Mouse (Mus musculus) left cerebral cortex, postnatal 36 days (tissue): Measurements from ENCODE around the gene Sf3a2. TPM values are rescaled to one million over a fixed set of nuclear protein-coding genes. Genes with fewer than 3 reads are reported as not detected.
A peak's percentile ranks its signal among the peaks of the same experiment; 100 is the strongest.
"Not testable (repeated sequence)": the region's sequence is repeated elsewhere in the genome, so short reads cannot be mapped to it uniquely, and the experiment has no call there.

Experiments used
- DNase-seq, 2 experiments: peaks; one replicate each; pipeline ENCODE4 v3.0.0; 2021 to 2022; ENCODE audit warnings: low spot score in 2 of 2, mixed read lengths in 1 of 2
- intact Hi-C: fragments of 180-260 bp; cut with DNase I; formaldehyde crosslinking; loops from one replicate; pipeline ENCODE4 v1.15.1; 2025
- total RNA-seq, 2 experiments: library from RNA; stranded (reverse); gene quantifications; 2 replicates each; pipeline ENCODE4 v1.2.3; 2021

Gene Sf3a2
- total RNA-seq, 2 experiments from 2014 or later, result 44.3 to 53.0 TPM

DNA sequence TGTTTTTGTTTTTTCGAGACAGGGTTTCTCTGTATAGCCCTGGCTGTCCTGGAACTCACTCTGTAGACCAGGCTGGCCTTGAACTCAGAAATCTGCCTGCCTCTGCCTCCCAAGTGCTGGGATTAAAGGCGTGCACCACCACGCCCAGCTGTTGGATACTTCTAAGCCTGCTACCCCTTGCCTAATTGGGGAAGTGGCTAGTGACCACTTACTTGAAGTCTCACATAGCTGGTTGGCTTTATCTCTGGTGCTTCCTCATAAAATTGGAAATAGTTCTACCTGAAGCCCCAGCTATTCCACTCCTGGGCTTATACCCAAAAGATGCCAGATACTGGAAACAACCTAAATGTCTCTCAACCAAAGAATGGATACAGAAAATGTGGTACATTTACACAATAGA, 18.3 kb downstream of the Sf3a2 start:
- DNase-seq, intact Hi-C loops: not testable (repeated sequence)

DNA sequence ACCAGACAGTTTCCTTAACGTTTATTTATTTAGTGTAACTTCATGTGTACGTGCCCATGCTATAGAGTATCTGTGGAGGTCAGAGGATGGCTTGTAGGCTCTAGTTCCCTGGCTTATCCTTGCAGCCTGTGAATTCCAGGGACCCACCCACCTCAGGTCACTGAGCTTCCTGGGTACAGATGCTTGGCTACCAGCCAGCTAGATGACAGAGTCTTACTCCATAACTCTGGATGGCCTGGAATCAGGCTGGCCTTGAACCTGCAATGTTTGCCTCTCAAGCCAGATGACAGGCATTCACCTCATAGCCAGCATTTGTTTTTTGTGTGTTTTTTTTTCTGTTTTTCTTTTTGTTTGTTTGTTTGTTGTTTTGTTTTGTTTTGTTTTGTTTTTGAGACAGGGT, 19.2 kb downstream of the Sf3a2 start:
- intact Hi-C loops, result no loop called here
- no peak for DNase-seq

DNA sequence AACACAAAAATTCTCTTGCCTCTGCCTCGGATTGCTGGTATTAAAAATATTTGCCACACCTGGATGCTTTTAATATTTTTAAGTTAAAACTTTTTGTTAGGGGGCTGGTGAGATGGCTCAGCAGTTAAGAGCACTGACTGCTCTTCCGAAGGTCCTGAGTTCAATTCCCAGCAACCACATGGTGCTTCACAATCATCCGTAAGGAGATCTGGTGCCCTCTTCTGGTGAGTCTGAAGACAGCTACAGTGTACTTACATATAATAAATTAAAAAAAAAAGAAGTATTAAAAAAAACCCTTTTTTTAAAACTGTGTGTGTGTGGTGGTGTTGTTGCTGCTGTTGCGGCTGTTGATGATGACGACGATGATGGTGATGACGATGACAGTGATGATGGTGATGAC, 20.0 kb downstream of the Sf3a2 start:
- not testable (repeated sequence) for DNase-seq
- intact Hi-C loops, result loop anchor here (2.0 kb wide), 1 partner anchor 61 kb away; no protein-coding TSS in a partner anchor

DNA sequence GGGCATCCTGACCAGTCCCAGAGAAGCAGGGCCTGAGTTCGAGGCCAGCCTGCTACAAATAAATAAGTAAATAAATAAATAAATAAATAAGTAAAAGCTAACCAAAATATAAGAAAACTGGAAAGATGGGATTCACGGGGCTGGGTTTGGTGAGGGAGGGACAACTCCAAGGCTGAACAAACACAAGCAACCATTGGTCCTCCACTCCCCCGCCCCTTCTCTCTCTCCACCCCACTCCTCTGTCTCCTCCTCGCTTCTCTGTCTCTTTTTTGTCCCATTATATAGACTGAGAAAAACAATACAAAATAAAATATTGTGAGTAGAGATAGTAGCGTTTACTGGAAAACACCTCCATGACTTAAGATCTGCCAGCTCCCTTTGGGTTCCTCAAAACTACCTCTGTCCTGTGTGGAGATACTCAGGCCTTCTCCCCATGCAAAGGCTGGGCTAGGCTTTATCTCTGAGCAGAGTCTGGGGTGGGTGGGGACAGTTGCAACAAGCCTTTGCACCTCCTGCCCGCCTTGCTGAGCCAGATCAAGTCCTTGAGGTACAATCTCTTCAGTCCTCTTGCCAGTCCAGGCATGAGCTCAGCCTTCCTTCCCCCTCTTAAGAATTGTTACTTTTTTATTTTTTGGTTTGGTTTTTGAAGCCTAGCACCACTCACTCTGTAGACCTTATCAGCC, 20.7 kb downstream of the Sf3a2 start:
- DNase-seq, result no peak
- intact Hi-C loops, result loop anchor here (2.0 kb wide), 1 partner anchor 60 kb away; no protein-coding TSS in a partner anchor

DNA sequence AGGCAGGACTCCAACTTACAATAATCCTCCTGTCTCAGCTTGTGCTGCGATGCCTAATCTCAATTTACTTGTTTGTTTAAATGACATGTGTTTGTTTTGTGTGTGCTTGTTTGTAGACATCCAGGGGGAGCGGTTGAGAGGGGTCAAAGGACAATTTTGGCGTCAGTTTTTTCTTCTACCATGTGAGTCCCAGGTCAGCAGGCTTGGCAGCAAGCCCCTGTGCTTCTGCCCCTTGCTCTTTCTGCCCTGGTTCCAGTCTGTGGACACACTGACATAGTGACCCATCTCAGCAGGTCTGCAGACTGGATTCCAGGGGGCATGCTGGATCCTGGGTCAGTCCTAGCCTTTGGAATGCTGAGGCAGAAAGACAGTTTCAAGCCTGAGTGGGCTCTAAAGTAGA, 21.4 kb downstream of the Sf3a2 start:
- no peak for DNase-seq
- intact Hi-C loops, result loop anchor here (2.0 kb wide), 1 partner anchor 59 kb away; no protein-coding TSS in a partner anchor

DNA sequence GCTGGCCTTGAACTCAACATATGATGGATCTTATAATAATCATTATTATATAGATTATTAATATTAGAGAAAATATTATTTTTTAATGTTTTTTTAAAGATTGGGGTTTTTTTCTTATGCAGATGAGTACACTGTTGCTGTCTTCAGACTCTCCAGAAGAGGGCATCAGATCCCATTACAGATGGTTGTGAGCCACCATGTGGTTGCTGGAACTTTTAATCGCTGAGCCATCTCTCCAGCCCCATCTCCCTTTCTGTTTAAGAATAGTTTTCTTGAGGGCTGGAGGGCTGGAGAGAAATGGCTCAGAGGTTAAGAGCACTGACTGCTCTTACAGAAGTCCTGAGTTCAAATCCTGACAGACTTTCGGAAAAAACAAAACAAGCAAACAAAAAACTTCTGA, 24.0 kb downstream of the Sf3a2 start:
- DNase-seq, result no peak
- intact Hi-C loops, result loop anchor here (10.0 kb wide), 1 partner anchor 173 kb away; no protein-coding TSS in a partner anchor

DNA sequence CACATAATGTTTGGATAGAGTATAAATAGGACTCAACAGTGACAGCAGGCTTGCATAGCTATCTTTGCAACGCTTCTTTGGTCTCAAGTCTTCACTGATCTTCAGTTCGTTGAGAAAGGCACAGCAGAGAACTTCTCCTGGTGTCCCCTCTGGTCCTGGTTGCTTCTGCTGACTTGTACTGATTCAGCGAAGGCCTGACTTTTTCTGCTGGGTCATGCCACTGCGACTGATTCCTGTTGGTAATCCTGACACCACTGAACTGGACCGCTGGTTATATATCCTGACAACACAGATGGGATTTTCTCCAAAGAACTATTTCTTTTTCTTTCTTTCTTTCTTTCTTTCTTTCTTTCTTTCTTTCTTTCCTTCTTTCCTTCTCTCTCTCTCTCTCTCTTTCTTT, 24.5 kb downstream of the Sf3a2 start:
- DNase-seq, result no peak
- intact Hi-C loops, result loop anchor here (10.0 kb wide), 1 partner anchor 172 kb away; no protein-coding TSS in a partner anchor

DNA sequence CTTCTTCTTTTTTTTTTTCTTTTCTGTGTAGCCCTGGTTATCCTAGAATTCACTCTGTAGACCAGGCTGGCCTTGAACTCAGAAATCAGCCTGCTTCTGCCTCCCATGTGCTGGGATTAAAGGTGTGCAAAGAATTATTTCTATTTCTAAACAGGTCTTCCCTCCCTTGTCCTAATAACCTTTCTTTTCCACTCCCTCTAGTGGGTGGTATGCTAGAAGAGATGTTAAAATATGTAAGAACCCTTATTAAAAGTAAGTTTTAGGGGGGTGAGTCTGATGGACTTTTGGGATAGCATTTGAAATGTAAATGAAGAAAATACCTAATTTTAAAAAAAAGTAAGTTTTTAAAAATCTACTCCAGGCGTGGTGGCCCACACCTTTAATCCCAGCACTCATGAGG, 25.3 kb downstream of the Sf3a2 start:
- no peak for DNase-seq
- intact Hi-C loops, result loop anchor here (10.0 kb wide), 1 partner anchor 171 kb away; no protein-coding TSS in a partner anchor

DNA sequence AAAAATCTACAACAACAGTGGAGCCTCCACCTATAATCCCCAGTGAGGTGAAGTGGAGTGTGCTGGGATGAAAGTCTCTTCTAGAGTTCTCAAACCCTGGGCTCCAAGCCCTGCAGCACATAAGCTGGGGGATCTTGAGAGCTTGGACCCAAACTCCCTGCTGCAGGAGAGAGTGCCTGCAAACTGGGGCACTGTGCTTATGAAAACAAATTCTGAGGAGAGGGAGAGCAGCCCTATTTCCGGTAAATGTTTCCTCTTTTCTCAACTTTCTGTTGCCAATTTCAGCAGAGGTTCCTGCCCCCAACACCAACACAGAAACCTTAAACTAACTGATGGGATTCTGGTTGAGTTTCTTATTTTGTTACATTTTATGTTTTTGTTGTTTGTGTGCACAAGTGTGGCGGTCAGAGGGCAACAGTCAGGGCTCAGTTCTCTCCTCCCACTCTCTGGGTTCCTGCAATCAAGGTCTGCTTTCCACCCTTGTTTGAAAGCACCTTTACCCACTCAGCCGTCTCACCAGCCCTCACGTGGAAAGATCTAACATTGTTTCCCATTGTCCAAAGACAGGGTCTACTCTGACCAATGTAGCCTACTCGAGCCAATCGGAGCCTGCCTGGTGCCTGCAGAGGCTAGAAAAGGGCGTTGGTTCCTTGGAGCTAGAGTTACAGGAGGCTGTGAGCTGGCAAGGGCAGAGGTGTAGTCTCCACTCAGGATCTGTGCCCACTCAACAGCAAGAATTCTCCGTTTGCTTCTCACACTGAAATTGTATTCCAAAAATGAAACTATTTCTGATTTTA, 26.0 kb downstream of the Sf3a2 start:
- DNase-seq, result no peak
- intact Hi-C loops, result loop anchor here (10.0 kb wide), 1 partner anchor 171 kb away; no protein-coding TSS in a partner anchor

DNA sequence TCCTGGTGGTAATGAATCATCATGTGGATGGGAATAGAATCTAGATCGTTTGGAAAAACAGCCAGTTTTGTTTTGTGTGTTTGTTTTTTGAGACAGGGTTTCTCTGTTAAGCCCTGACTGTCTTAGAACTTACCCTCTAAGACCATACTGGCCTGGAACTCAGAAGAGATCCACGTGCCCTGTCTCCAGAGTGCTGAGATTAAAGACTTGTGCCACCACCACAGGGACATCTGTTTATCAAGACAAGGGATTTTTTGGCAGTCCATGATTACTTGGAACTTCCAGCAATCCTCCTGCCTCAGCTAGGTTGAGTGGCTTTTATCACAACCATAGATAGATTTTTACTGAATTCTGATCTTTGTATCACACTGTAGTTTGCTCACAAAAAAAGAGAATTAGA, 26.8 kb downstream of the Sf3a2 start:
- intact Hi-C loops, result loop anchor here (10.0 kb wide), 1 partner anchor 170 kb away; no protein-coding TSS in a partner anchor
- DNase-seq, result no peak

DNA sequence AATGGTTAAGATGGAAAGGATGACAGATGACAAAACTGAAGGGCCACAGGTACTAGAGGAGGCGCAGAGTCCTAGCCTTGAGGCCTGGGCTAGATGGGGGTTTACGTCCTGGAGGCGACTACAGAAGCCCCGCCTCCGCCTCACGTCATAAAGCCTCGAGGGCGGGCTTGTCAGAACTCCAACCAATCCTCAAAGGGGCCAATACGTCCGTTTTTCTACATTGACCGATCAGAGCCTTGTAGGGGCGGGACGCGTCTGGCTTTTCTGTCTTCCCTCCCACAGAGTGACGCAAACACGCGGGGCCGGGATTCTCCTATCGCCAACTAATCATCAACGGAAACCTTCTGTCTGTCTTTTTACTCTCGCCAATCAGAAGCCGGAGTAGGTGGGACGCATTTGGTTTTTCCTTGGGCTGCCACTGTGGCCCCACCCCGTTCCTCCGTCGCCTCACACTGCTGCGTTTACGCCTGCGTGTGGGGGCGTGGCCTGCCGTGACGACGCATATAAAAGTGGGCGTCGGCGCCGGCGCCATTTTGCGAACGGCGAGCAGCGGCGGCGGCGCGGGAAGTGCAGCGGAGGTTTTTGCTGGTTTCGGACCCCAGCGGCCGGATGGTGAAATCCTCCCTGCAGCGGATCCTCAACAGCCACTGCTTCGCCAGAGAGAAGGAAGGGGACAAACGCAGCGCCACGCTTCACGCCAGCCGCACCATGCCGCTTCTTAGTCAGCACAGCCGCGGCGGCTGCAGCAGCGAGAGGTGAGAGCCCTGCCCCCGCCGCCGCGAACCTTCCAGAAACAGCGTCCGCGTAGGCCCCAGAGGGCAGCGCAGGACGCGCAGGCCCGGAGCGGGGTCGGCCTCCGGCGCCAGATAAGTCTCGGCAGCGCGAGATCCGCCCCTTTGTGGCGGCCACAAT, 28.4 kb downstream of the Sf3a2 start, which contains the start of gene Oaz1:
Gene Oaz1, plus strand, starts transcription at position 506 of the 912 bp plus-strand sequence.
- peak; percentile 99 for DNase-seq
- intact Hi-C loops, result loop anchor here (10.0 kb wide), 1 partner anchor 168 kb away; no protein-coding TSS in a partner anchor

DNA sequence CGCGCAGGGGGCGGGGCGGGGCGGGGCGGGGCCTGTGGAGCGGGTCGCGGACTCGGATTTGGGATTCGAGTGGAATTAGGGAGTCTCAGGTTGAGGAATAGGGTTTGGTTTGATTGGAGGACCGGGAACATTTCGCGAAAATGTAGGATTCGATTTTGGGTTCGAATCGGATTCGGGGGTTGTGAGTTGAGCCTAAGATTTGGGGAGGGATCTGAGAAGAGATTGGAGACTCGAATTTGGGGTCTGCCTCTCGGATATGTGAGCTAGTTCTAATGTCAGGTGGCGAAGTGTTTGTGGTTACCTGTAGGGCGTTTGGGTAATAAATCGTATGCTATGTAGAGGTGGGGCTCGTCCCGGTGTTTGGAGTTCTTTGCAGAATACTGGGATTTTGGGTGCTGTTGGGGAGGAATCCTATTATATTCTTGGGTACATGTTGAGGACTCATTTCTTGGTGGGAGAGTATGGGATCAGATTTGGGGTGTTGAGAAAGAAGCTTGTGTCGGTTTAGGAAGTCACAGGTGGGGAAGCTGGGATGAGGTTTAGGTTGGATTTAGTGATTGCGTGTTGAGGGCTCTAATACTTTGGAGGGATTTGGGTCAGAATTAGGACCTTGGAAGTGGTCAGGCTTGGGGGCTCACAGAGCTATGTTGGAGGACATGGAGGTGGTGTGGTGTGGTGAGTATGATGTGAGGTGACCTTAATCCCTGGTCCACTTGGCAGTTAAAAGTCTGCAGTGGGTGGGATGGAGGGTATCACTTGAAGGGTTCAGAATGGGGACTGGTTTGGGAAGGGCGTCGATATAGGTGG, 29.3 kb downstream of the Sf3a2 start:
- DNase-seq, result no peak
- intact Hi-C loops, result loop anchor here (10.0 kb wide), 1 partner anchor 168 kb away; no protein-coding TSS in a partner anchor

DNA sequence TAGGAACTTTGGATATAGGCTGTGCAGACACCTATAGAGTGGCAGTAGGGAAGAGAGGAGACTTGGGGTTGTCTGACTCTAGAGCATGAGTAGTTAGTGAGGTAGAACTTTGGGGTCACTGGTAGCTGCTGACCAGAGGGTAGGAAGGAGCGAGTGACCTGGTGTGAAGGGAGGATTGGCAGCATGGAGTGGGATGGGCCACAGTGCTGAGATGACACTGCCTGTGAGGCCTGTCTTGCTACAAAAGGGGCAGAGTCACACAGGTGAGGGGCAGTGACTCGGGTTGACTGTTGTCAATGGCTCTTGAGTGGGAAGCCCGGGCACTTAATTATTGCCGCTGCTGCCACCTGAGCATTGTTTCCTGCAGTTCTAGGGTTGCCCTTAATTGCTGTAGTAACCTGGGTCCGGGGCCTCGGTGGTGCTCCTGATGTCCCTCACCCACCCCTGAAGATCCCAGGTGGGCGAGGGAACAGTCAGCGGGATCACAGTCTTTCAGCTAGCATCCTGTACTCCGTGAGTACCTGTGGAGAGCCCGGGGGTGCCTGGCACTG, 29.9 kb downstream of the Sf3a2 start:
- intact Hi-C loops, result loop anchor here (10.0 kb wide), 1 partner anchor 167 kb away; no protein-coding TSS in a partner anchor
- DNase-seq, result no peak

DNA sequence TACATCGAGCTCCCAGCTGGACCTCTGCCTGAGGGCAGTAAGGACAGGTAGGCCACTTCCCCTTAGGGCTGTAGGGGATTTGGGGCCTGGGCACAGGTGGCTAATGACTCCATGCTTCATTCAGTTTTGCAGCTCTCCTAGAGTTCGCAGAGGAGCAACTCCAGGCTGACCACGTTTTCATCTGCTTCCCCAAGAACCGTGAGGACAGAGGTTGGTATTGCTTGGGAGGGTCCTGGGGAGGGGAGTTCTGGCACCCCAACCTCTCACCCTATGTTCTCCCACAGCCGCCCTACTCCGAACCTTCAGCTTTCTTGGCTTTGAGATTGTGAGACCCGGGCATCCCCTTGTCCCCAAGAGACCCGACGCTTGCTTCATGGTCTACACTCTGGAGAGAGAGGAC, 30.6 kb downstream of the Sf3a2 start:
- intact Hi-C loops, result loop anchor here (10.0 kb wide), 1 partner anchor 166 kb away; no protein-coding TSS in a partner anchor

DNA sequence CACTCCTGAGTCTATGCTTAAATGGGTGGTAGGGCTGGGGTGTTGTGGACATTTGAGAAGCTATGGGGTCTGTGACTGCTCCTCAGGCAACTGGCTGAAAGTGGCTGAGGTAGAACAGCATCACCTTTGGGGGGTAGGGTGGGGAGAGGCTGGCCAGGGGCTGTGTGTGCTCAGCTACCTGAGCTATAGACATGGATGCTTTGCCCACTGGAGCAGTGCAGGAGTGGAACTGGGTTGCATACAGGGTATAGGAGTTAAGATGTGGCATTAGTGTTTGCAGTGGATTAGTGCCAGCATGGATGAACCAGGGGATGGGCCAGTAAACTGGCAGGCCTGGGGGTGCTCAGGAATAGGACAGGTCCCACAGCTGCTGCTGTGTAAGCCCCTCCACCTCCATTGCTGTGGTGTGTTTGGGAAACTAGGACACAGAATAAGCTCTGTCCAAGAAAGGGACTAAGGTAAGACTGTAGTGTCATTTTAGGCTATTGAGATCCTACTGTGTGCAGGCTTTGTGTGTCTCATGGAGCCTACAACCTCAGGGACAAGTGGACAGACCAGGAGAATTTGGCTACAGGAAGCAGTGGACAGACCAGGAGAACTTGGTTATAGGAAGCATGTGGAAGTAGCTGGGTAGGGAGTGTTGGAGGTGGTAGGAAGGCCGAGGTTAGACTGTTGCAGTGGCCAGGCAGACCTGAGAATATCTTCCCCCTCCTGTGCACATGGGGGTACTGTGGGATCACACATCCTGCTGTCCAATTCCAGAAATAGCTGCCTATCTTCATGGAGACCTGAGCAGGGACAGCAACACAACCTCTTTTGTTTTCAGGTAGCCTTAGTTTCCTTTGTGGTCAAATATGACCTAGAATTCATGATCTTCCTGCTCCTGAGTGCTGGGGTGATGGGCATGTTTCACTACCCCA, 31.6 kb downstream of the Sf3a2 start:
- no peak for DNase-seq
- intact Hi-C loops, result loop anchor here (10.0 kb wide), 1 partner anchor 165 kb away; no protein-coding TSS in a partner anchor

More for the DNA sequence above, 30.6 kb downstream of the Sf3a2 start:
- not testable (repeated sequence) for DNase-seq

DNA sequence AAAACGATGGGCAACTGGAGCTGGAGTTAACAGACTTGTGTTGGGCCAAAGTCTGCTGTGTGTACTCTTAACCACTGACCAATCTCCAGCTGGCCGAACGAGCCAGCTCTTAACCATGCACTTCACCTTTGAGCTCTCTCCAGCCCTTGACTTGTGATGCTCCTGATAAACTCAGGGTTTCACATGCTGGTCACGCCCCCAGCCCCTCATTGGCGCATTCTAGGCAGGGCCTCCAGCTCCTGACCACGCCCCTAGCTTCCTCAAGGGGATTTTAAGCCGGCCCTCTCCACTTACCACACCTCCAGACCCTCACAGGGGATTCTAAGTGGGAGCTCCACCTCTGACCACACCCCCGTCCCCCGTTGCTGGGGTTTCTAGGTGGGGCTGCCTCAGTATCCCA, 33.1 kb downstream of the Sf3a2 start:
- intact Hi-C loops, result no loop called here
- no peak for DNase-seq

DNA sequence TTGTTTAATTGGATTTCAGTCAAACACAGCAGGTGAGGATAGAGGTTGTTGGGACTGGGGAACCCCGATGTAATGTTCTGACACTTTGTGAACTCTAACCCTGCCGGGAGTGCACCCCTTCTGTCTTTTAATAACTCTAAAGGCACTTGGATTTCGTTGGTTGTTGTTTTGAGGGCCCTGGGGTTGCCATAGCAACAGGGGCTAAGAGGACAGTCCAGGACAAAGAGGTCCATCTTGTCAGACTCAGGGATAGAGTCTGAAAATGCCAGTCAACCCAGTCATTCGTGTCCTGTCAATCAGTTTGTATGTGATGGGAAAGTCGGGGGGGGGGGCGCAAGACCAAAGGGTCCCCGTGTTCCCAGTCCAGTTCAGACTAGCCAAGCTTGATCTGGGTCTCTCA, 34.8 kb downstream of the Sf3a2 start:
- intact Hi-C loops, result no loop called here
- DNase-seq, result no peak
